Mouse (Mus musculus): Measurements from ENCODE around the gene Khsrp.
"Not testable (repeated sequence)": the region's sequence is repeated elsewhere in the genome, so short reads cannot be mapped to it uniquely, and the experiment has no call there.

Khsrp gene

GRCm38 (mm10) chr17:57030931-57031660 lies at the start of gene Khsrp:
Gene Khsrp (minus strand): TSS chr17:57031522.
- peak; percentile 29 for DNase-seq

GRCm38 (mm10) chr17:57079919-57080318 lies 48.6 kb upstream of the Khsrp start:
- DNase-seq: no peak

DNA sequence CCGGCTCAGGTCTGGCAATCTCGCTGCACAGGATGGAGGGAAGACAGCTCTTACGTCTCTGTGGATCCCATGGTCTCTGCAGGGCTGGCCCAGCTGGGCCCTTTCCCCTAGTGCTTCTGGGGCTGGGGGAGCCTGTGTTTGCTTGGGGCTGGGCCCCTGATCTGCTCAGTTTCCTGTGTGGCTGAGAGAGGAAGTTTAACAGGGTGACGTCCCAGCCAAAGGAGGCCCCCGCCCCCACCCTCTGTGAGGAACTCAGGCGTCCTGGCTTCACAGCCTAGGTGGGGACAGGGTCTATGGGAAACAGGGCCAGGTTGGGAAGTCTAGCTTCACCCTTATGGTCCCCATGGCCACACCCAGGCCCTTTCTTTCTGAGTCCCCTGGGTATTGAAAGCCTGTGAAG lies 47.0 kb upstream of the Khsrp start, which contains the start of gene Dennd1c:
Gene Dennd1c, minus strand, starts transcription at position 179 of the 400 bp plus-strand sequence.
- DNase-seq: no peak

- DNase-seq: no peak
Measured at GRCm38 (mm10) chr17:57076916-57077315, 45.6 kb upstream of the Khsrp start.

DNA sequence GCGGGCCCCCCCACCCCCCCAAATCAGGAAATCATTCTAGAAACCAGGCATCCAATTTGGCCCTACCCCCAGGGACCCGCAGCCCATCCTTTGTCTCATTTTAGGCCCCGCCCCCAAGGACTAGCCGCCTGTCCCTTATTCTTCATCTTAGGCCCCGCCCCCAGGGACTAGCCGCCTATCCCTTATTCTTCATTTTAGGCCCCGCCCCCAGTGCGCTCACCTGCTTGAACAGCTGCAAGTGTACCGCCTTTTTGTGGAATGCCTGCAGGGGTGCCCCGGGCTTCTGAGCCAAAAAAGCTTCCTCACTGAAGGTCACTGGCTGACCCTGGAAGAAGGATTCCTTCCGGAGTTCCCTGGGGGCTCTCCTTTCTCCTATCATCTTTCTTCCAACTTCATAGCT lies 39.4 kb upstream of the Khsrp start:
- no peak for DNase-seq

- no peak for DNase-seq
Measured at GRCm38 (mm10) chr17:57070272-57070671, 39.0 kb upstream of the Khsrp start.

DNA sequence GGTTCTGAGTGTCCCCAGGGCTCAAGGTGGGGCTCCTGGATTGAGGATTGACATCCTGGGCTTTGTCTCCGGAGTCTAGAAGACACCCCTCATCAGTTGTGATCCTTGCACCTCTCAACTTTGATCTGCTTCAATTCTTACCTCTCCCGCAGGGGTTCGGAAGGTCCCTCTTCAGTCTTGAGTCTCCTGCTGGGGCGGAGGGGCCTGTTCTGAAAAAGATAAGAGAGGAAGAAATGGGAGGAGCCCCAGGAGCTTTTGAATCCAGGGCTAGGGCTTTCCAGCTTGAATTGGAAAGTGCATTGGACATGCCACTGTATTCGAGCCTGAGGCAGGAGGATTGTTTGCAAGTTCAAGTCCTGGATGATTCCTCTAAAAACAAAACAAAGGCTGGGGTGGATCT lies 35.6 kb upstream of the Khsrp start:
- no peak for DNase-seq

- no peak for DNase-seq
Measured at GRCm38 (mm10) chr17:57063031-57063430, 31.7 kb upstream of the Khsrp start.

- no peak for DNase-seq
Measured at GRCm38 (mm10) chr17:57062548-57062947, 31.2 kb upstream of the Khsrp start.

DNA sequence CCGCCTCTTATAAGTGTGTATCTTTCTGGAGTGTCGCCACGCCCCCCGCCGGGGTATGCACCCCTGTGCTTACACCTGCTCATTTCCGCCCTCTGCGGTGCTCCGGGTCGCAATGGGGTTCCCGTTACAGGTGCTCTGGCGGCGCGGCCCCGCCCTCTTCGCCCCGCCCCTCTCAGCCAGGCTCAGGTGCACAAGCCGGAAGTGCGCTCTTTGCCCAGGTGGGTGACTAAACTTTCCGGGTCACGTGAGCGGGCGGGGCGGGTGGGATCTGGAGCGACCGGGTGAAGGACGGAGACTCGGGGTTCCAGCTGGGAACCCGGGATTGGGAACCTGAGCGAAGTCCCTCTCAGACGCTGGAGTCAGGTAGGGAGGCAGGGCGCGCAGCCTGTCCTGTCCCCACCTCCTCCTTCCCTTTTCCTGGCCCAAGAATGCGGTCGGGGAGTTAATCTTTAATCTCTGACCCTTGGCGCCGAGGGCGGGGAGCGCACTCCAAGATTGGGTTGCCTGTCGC lies 30.7 kb upstream of the Khsrp start:
- no peak for DNase-seq

GRCm38 (mm10) chr17:57061069-57061468 lies 29.7 kb upstream of the Khsrp start:
- DNase-seq: no peak

GRCm38 (mm10) chr17:57060231-57060801 lies 29.0 kb upstream of the Khsrp start:
- DNase-seq: peak; percentile 97

- DNase-seq: peak; percentile 82
Measured at GRCm38 (mm10) chr17:57059486-57059977, 28.2 kb upstream of the Khsrp start, which contains the start of gene Slc25a23. Gene Slc25a23 (minus strand): TSS chr17:57059863.

DNA sequence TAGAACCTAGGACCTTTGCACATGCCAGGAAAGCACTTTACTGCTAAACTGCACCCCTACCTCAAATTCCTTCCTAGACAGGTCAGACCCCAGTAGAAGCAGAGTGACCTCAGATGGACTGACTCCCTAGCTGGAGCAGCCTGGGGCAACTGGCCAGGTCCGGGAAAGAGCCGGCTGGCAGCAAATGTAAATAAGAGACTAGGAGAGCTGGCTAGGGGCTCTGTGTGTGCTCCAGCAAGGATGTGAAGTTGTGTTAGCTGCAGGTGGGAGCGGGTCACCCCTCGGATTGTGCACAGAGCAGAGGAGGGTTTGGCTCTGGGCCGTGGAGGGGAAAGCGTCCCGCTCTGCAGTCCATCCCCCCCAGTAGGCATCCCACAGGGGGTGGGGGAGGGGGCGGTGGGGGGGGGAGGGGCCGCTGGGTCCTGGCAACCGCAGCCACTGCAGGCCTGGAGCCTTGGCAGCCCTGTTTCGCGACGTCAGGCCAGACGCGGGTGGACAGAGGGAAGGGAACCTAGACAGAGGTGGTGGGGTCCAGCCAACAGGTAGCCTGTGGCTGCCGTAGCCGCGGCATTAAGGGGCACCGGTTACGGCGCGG lies 27.7 kb upstream of the Khsrp start, which contains the start of gene Crb3:
Gene Crb3, plus strand, starts transcription at position 215 of the 595 bp plus-strand sequence.
- peak; percentile 25 for DNase-seq

GRCm38 (mm10) chr17:57056246-57056645 lies 24.9 kb upstream of the Khsrp start:
- DNase-seq: no peak

- not testable (repeated sequence) for DNase-seq
Measured at GRCm38 (mm10) chr17:57051679-57052078, 20.4 kb upstream of the Khsrp start.

GRCm38 (mm10) chr17:57048816-57049215 lies 17.5 kb upstream of the Khsrp start:
- no peak for DNase-seq

- no peak for DNase-seq
Measured at GRCm38 (mm10) chr17:57047406-57047805, 16.1 kb upstream of the Khsrp start.

- no peak for DNase-seq
Measured at GRCm38 (mm10) chr17:57041554-57041953, 10.2 kb upstream of the Khsrp start, which contains the start of gene Slc25a41. Gene Slc25a41 (minus strand): TSS chr17:57041654.

- no peak for DNase-seq
Measured at GRCm38 (mm10) chr17:57038978-57039377, 7.7 kb upstream of the Khsrp start.

DNA sequence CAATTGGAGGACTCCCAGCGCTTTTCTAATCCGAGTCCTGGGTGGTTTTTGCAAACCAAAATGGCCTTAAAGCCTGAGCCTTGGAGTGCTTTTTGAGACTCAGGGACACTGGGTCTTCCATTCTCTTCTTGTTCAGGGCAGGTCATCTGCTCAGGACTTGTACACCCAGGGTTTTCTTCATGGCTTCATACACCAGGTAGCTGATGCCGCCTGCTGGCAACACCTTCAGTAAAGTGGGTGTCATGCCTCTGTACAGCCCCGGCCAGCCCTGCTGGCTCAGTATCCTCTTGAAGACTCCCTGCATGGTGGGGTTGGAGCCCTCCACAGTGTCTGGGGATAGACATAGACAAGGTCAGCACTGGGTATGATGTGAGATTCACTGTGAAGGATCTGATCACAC lies 1.5 kb upstream of the Khsrp start:
- no peak for DNase-seq

DNA sequence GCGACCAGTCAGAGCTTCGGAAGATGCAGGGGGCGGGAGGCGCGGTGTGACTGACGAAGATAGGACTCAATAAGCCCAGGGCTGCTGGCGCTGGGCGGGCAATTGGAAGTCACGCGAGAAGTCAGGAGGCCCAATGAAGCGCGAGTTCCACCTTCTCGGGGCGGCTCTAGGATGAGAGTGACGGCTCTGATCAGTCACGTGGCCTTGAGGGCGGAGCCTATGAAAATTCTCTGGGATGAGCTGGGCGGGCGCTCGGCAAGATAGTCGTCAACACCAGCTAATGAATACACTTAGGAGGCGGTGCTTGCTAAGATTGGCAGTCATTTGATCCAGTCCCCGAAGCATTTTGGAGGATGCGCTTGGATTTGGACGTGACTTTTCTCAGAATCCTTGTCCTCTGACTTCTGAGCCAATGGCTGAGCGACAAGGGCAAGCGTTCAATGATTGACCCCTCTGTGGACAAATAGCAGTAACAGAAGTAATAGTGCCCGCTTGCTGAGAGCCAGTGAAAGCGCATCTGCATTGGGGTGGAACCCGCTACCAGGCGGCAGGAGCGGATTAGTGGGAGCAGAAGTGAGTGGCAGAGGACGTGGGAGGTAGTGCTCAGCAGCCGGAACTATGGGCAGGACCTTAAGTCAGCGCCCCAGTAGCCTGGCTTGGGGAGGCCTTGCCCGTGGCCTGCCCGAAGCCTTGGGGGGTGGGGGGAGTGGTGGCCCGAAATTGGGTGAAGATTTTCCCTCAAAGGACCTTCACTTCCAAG lies 519 bp upstream of the Khsrp start:
- DNase-seq: peak; percentile 100

GRCm38 (mm10) chr17:57029691-57030090 lies 1.6 kb downstream of the Khsrp start:
- DNase-seq: no peak
